Mouse (Mus musculus) forebrain, postnatal 0 days (tissue): ENCODE measurements around the gene Fetub. TPM values are rescaled to one million over a fixed set of nuclear protein-coding genes. Genes with fewer than 3 reads are reported as not detected.

Experiments
- ATAC-seq: fragments of 200-750 bp; cut with Nextera tagmentation; 2 replicates; pipeline ENCODE4 v1.8.0; 2017; ENCODE audit warnings: mild to moderate bottlenecking, moderate library complexity
- DNase-seq: peaks from one replicate; pipeline ENCODE4 v3.0.0-alpha.2; 2015
- H3K27ac ChIP-seq: fragments of 300-500 bp; sonication (generic); 2 replicates; pipeline ENCODE4 v1.5.1; 2014; ENCODE audit warnings: low read depth, mild to moderate bottlenecking, antibody characterized with exemption, low read length, moderate library complexity, mixed read lengths
- H3K27me3 ChIP-seq: fragments of 300-500 bp; sonication (generic); 2 replicates; pipeline ENCODE4 v1.6.1; 2014; ENCODE audit warnings: mild to moderate bottlenecking, low read length, mixed read lengths; ENCODE audit not compliant: insufficient read depth
- H3K36me3 ChIP-seq: fragments of 300-500 bp; sonication (generic); 2 replicates; pipeline ENCODE4 v1.6.1; 2014; ENCODE audit warnings: mild to moderate bottlenecking, moderate library complexity; ENCODE audit not compliant: insufficient read depth
- H3K4me1 ChIP-seq: fragments of 300-500 bp; sonication (generic); 2 replicates; pipeline ENCODE4 v1.6.1; 2014; ENCODE audit warnings: antibody characterized with exemption; ENCODE audit not compliant: insufficient read depth
- H3K4me2 ChIP-seq: fragments of 300-500 bp; sonication (generic); 2 replicates; pipeline ENCODE4 v1.6.1; 2014; ENCODE audit warnings: low read depth, mild to moderate bottlenecking, moderate library complexity
- H3K4me3 ChIP-seq: fragments of 300-500 bp; sonication (generic); 2 replicates; pipeline ENCODE4 v1.5.1; 2014; ENCODE audit warnings: low read depth, low read length, mixed read lengths
- H3K9ac ChIP-seq: fragments of 300-500 bp; sonication (generic); 2 replicates; pipeline ENCODE4 v1.6.1; 2014; ENCODE audit warnings: mild to moderate bottlenecking
- H3K9me3 ChIP-seq: fragments of 300-500 bp; sonication (generic); 2 replicates; pipeline ENCODE4 v1.6.1; 2016; ENCODE audit warnings: low read length
- CTCF ChIP-seq: sonication (generic); IDR thresholded peaks from 2 replicates; pipeline ENCODE4 v1.5.1; 2016; ENCODE audit warnings: antibody characterized with exemption, control low read depth, low read depth
- WGBS: fragments of 180-500 bp; shearing (Covaris S2); extraction: QIAGEN DNeasy Blood & Tissue Kit; methylation state at CpG from one replicate; pipeline ENCODE4 v1.1.7; 2014; 5-methylcytosine and 5-hydroxymethylcytosine counted together
- polyA plus RNA-seq: library from polyadenylated mRNA; unstranded; fragments of >200 nt; fragmentation: Nextera tagmentation; extraction: Ambion mirVana; gene quantifications from 2 replicates; pipeline ENCODE4 v1.2.1, GENCODE M21; 2015
- total RNA-seq: library from RNA; depleted of rRNA; stranded (reverse); fragments of >200 nt; gene quantifications from 2 replicates; pipeline ENCODE4 v1.2.3, GENCODE M21; 2014; rRNA removed

Gene Fetub
- total RNA-seq (not detected in 2 replicates), polyA plus RNA-seq (0.15 and 0.21 TPM in 2 replicates)

GRCm38 (mm10) chr16:22918034-22918433, at the start of gene Fetub:
Gene Fetub, plus strand, starts transcription at chr16:22918334.
- 81% methylated on average over 5 of the region's 5 CpGs for WGBS
- Histone ChIP-seq H3K4me2 (no peak within 1 kb of the TSS), H3K9ac (no peak within 1 kb of the TSS), H3K4me3 (no peak within 1 kb of the TSS), H3K36me3 (no peaks in the 10 kb centered on the region), H3K27ac (no peak within 1 kb of the TSS), H3K27me3 (no peaks in the 10 kb centered on the region), H3K4me1 (no peaks in the 10 kb centered on the region), H3K9me3 (no peaks in the 10 kb centered on the region)
- TF ChIP-seq CTCF: no peak
- DNase-seq: no peak
- no peak for ATAC-seq

- Histone ChIP-seq H3K4me3 (no peak overlapping the region), H3K4me2 (no peak overlapping the region), H3K9me3 (no peaks in the 10 kb centered on the region), H3K27me3 (no peaks in the 10 kb centered on the region), H3K9ac (no peak overlapping the region), H3K36me3 (peaks cover 62% of the 10 kb centered on the region), H3K27ac (no peak overlapping the region), H3K4me1 (no peaks in the 10 kb centered on the region)
- no peak for TF ChIP-seq CTCF
- WGBS: 89% methylated on average over 8 of the region's 8 CpGs
- DNase-seq: no peak
- ATAC-seq: peak; percentile 74
Observed at GRCm38 (mm10) chr16:22872397-22872796, 45.7 kb upstream of the Fetub start.

- Histone ChIP-seq H3K4me3 (no peak overlapping the region), H3K27ac (no peak overlapping the region), H3K9me3 (no peaks in the 10 kb centered on the region), H3K4me1 (no peaks in the 10 kb centered on the region), H3K9ac (no peak overlapping the region), H3K27me3 (no peaks in the 10 kb centered on the region), H3K4me2 (no peak overlapping the region), H3K36me3 (peaks cover 54% of the 10 kb centered on the region)
- ATAC-seq (no peak), DNase-seq (peak; percentile 11)
- whole genome bisulfite sequencing: 78% methylated on average over 4 of the region's 4 CpGs
- no peak for TF ChIP-seq CTCF
Observed at GRCm38 (mm10) chr16:22873369-22873768, 44.8 kb upstream of the Fetub start.

- H3K27ac ChIP-seq: no peak overlapping the region
- 50% methylated on average over 9 of the region's 9 CpGs for WGBS
- peaks cover 23% of the 10 kb centered on the region for H3K36me3 ChIP-seq
- no peak for ATAC-seq
- TF ChIP-seq CTCF: peak; percentile 75
- H3K4me2 ChIP-seq: no peak overlapping the region
- DNase-seq: peak; percentile 68
- H3K27me3 ChIP-seq: no peaks in the 10 kb centered on the region
- no peak overlapping the region for H3K4me3 ChIP-seq
- H3K9me3 ChIP-seq: no peaks in the 10 kb centered on the region
- no peaks in the 10 kb centered on the region for H3K4me1 ChIP-seq
- no peak overlapping the region for H3K9ac ChIP-seq
Observed at GRCm38 (mm10) chr16:22876218-22877043, 41.7 kb upstream of the Fetub start.

GRCm38 (mm10) chr16:22877660-22878390, 40.3 kb upstream of the Fetub start:
- Histone ChIP-seq H3K4me1 (no peaks in the 10 kb centered on the region), H3K36me3 (peaks cover 11% of the 10 kb centered on the region), H3K27ac (no peak overlapping the region), H3K9ac (no peak overlapping the region), H3K27me3 (no peaks in the 10 kb centered on the region), H3K4me3 (no peak overlapping the region), H3K4me2 (no peak overlapping the region), H3K9me3 (no peaks in the 10 kb centered on the region)
- 56% methylated on average over 11 of the region's 11 CpGs for WGBS
- TF ChIP-seq CTCF: no peak
- peak; percentile 40; the same call in 1 of the 2 replicates for ATAC-seq
- DNase-seq: peak; percentile 39

- no peak overlapping the region for H3K9ac ChIP-seq
- no peak overlapping the region for H3K4me2 ChIP-seq
- DNase-seq (no peak), ATAC-seq (no peak)
- H3K4me1 ChIP-seq: no peaks in the 10 kb centered on the region
- no peak overlapping the region for H3K4me3 ChIP-seq
- 72% methylated on average over 7 of the region's 7 CpGs for WGBS
- peaks cover 4% of the 10 kb centered on the region; the same call in 1 of the 2 replicates for H3K36me3 ChIP-seq
- H3K9me3 ChIP-seq: no peaks in the 10 kb centered on the region
- no peak for TF ChIP-seq CTCF
- no peak overlapping the region for H3K27ac ChIP-seq
- no peaks in the 10 kb centered on the region for H3K27me3 ChIP-seq
Observed at GRCm38 (mm10) chr16:22878716-22879115, 39.4 kb upstream of the Fetub start.
